In genomic region chr17:12996345-12996744, GRCm38 (mm10) we compare ENCODE assay signal across 10 mouse cellular contexts. TPM values are rescaled to one million over a fixed set of nuclear protein-coding genes. Genes with fewer than 3 reads are reported as not detected.
A peak's percentile ranks its signal among the peaks of the same experiment; 100 is the strongest.
DNase-seq lines count a peak whose midpoint lies in the region; ATAC-seq and TF ChIP-seq lines count a peak whose summit lies in the region.
"Had no signal": no experiment of that assay in that cellular context is flagged by ENCODE, and none has a peak within 500 bp of the region (broad histone marks: within the 10 kb centered on the region; RNA-seq: fewer than 3 reads in every experiment).

No protein-coding gene starts in this region.

- H3K4me2 ChIP-seq in hindbrain, embryonic 16.5 days (ENCODE audit: low read length): no peak overlapping the region
- no peak overlapping the region for H3K4me2 ChIP-seq in neural tube, embryonic 15.5 days

- WGBS in hindbrain, embryonic 10.5 days: 24% methylated on average over 3 of the region's 3 CpGs
- WGBS in hindbrain, embryonic 16.5 days: 13% methylated on average over 3 of the region's 3 CpGs
- 27% methylated on average over 3 of the region's 3 CpGs for WGBS in neural tube, embryonic 15.5 days

- no peaks in the 10 kb centered on the region for H3K27me3 ChIP-seq in hindbrain, embryonic 10.5 days (ENCODE audit: insufficient read depth, poor library complexity, severe bottlenecking)
- no peaks in the 10 kb centered on the region for H3K27me3 ChIP-seq in hindbrain, embryonic 16.5 days (replicated peaks; ENCODE audit: control insufficient read depth, insufficient read depth, low read length)
- H3K27me3 ChIP-seq in Patski: no peaks in the 10 kb centered on the region
- no peaks in the 10 kb centered on the region for H3K27me3 ChIP-seq in neural tube, embryonic 15.5 days (replicated peaks)

- CTCF ChIA-PET in Patski (lab: Charles Lee): interaction anchor here (0.7 to 2.7 kb wide), 8 partner anchors 10 to 117 kb away, joined by 3 to 20 read pairs (median 4); partner anchors contain the start of genes Mrpl18, Pnldc1 and Sod2

- DNase-seq in hindbrain, embryonic 10.5 days (ENCODE audit: low spot score): peak; percentile 29
- peak; percentile 63 for DNase-seq in CD4-positive helper T cell, adult 2 months (ENCODE audit: low read depth, low spot score)
- no peak for DNase-seq in Patski (ENCODE audit: low read depth, low spot score)
- DNase-seq in embryo, embryonic 10.5 days (ENCODE audit: low spot score): peak; percentile 67
- peak; percentile 47 to 55 for DNase-seq in layer of hippocampus, adult 2 months (ENCODE audit: low spot score in 2 of 2)
- peak; percentile 25 to 51 for DNase-seq in natural killer cell, adult 2 months (ENCODE audit: low spot score in 2 of 2)

- H3K9ac ChIP-seq in hindbrain, embryonic 16.5 days (ENCODE audit: low read depth, low read length): no peak overlapping the region
- H3K9ac ChIP-seq in neural tube, embryonic 15.5 days (replicated peaks): no peak overlapping the region

- H3K9me3 ChIP-seq in hindbrain, embryonic 10.5 days: no peaks in the 10 kb centered on the region
- H3K9me3 ChIP-seq in hindbrain, embryonic 16.5 days (ENCODE audit: control insufficient read depth, low read length): no peaks in the 10 kb centered on the region
- no peaks in the 10 kb centered on the region for H3K9me3 ChIP-seq in neural tube, embryonic 15.5 days (replicated peaks)

- TF ChIP-seq CTCF in Patski (IDR thresholded peaks at IDR 0.05): peak; percentile 73
- TF ChIP-seq CTCF in layer of hippocampus, adult 2 months (conservative IDR thresholded peaks at IDR 0.05): peak; percentile 85

- no peak overlapping the region for H3K4me3 ChIP-seq in hindbrain, embryonic 10.5 days
- no peak overlapping the region for H3K4me3 ChIP-seq in hindbrain, embryonic 16.5 days (ENCODE audit: low read length)
- H3K4me3 ChIP-seq in layer of hippocampus, adult 2 months: no peak overlapping the region
- H3K4me3 ChIP-seq in neural tube, embryonic 15.5 days (replicated peaks): no peak overlapping the region

- H3K36me3 ChIP-seq in hindbrain, embryonic 10.5 days: no peaks in the 10 kb centered on the region
- no peaks in the 10 kb centered on the region for H3K36me3 ChIP-seq in hindbrain, embryonic 16.5 days (ENCODE audit: control insufficient read depth, insufficient read depth, low read length)
- no peaks in the 10 kb centered on the region for H3K36me3 ChIP-seq in neural tube, embryonic 15.5 days

- peaks cover 7% of the 10 kb centered on the region; the same call in 1 of the 2 replicates for H3K4me1 ChIP-seq in hindbrain, embryonic 10.5 days (replicated peaks)
- no peaks in the 10 kb centered on the region; the same call in 1 of the 2 replicates for H3K4me1 ChIP-seq in hindbrain, embryonic 16.5 days (ENCODE audit: control insufficient read depth, insufficient read depth, low read depth, low read length)
- H3K4me1 ChIP-seq in neural tube, embryonic 15.5 days: no peaks in the 10 kb centered on the region; the same call in 1 of the 2 replicates

- no peak overlapping the region for H3K27ac ChIP-seq in hindbrain, embryonic 10.5 days
- H3K27ac ChIP-seq in hindbrain, embryonic 16.5 days (ENCODE audit: low read depth, low read length): no peak overlapping the region
- H3K27ac ChIP-seq in layer of hippocampus, adult 2 months: no peak overlapping the region
- no peak overlapping the region for H3K27ac ChIP-seq in neural tube, embryonic 15.5 days (replicated peaks)

- POLR2A ChIA-PET in Patski (lab: Charles Lee): interaction anchor here (0.7 kb wide), 1 partner anchor 86 kb away, joined by 6 read pairs; no protein-coding TSS in a partner anchor

- no peak for ATAC-seq in hindbrain, embryonic 16.5 days
- peak; percentile 16 for ATAC-seq in Patski
- no peak for ATAC-seq in neural tube, embryonic 15.5 days (ENCODE audit: low FRiP score)

- in situ Hi-C loops in Patski (cut with MboI; ENCODE audit: low pct_unique_long_range_greater_than_20kb): no loop called here

RNA-seq across cellular contexts. Expression of gene Wtap, which starts 2.4 kb away (rescaled TPM):
- polyA plus RNA-seq in hindbrain, embryonic 10.5 days (2016; fragmentation: Nextera tagmentation; extraction: Ambion mirVana): 116 and 124 TPM in 2 replicates
- polyA plus RNA-seq in hindbrain, embryonic 16.5 days (2015; fragmentation: Nextera tagmentation; extraction: Ambion mirVana): 98.3 and 116 TPM in 2 replicates
- 80.5 TPM for polyA plus RNA-seq in Patski (2021)
- 10 to 100 TPM; 52.3 to 59.6 TPM for total RNA-seq in layer of hippocampus, adult 2 months (2021)
- polyA plus RNA-seq in neural tube, embryonic 15.5 days (2015; fragmentation: Nextera tagmentation; extraction: Ambion mirVana): 111 and 113 TPM in 2 replicates

RNA-seq across cellular contexts. Expression of gene Sod2, which starts 10.3 kb away (rescaled TPM):
- polyA plus RNA-seq in hindbrain, embryonic 10.5 days (2016; fragmentation: Nextera tagmentation; extraction: Ambion mirVana): 104 and 108 TPM in 2 replicates
- 139 and 149 TPM in 2 replicates for polyA plus RNA-seq in hindbrain, embryonic 16.5 days (2015; fragmentation: Nextera tagmentation; extraction: Ambion mirVana)
- polyA plus RNA-seq in Patski (2021): 164 TPM
- 100 to 1,000 TPM; 237 to 252 TPM for total RNA-seq in layer of hippocampus, adult 2 months (2021)
- 132 and 141 TPM in 2 replicates for polyA plus RNA-seq in neural tube, embryonic 15.5 days (2015; fragmentation: Nextera tagmentation; extraction: Ambion mirVana)

RNA-seq across cellular contexts. Expression of gene Acat2, which starts 35.8 kb away (rescaled TPM):
- polyA plus RNA-seq in hindbrain, embryonic 10.5 days (2016; fragmentation: Nextera tagmentation; extraction: Ambion mirVana): 384 and 451 TPM in 2 replicates
- 333 and 335 TPM in 2 replicates for polyA plus RNA-seq in hindbrain, embryonic 16.5 days (2015; fragmentation: Nextera tagmentation; extraction: Ambion mirVana)
- 40.8 TPM for polyA plus RNA-seq in Patski (2021)
- total RNA-seq in layer of hippocampus, adult 2 months (2021): 10 to 100 TPM; 44.2 to 44.4 TPM
- 299 and 347 TPM in 2 replicates for polyA plus RNA-seq in neural tube, embryonic 15.5 days (2015; fragmentation: Nextera tagmentation; extraction: Ambion mirVana)

RNA-seq across cellular contexts. Expression of gene Gpr31b, which starts 55.8 kb away (rescaled TPM):
- polyA plus RNA-seq in hindbrain, embryonic 10.5 days (2016; fragmentation: Nextera tagmentation; extraction: Ambion mirVana): not detected in 2 replicates
- polyA plus RNA-seq in hindbrain, embryonic 16.5 days (2015; fragmentation: Nextera tagmentation; extraction: Ambion mirVana): 0.16 TPM in 1 of 2 replicates, not detected in the other
- not detected for polyA plus RNA-seq in Patski (2021)
- total RNA-seq in layer of hippocampus, adult 2 months (2021): not detected
- 0.20 TPM in 1 of 2 replicates, not detected in the other for polyA plus RNA-seq in neural tube, embryonic 15.5 days (2015; fragmentation: Nextera tagmentation; extraction: Ambion mirVana)
- total RNA-seq: left cerebral cortex, postnatal 36 days had no signal

RNA-seq across cellular contexts. Expression of gene Acat3, which starts 55.9 kb away (rescaled TPM):
- polyA plus RNA-seq in hindbrain, embryonic 10.5 days (2016; fragmentation: Nextera tagmentation; extraction: Ambion mirVana): 0.60 and 0.84 TPM in 2 replicates
- 0.95 and 0.96 TPM in 2 replicates for polyA plus RNA-seq in hindbrain, embryonic 16.5 days (2015; fragmentation: Nextera tagmentation; extraction: Ambion mirVana)
- polyA plus RNA-seq in Patski (2021): 4.4 TPM
- 1 to 10 TPM; 4.1 to 6.6 TPM for total RNA-seq in layer of hippocampus, adult 2 months (2021)
- polyA plus RNA-seq in neural tube, embryonic 15.5 days (2015; fragmentation: Nextera tagmentation; extraction: Ambion mirVana): 1.1 and 1.2 TPM in 2 replicates
- polyA plus RNA-seq: small intestine, adult 2 months had no signal
